Mouse (Mus musculus) heart, adult 8-10 months (tissue): Measurements from ENCODE around the gene Tenm4. TPM values are rescaled to one million over a fixed set of nuclear protein-coding genes. Genes with fewer than 3 reads are reported as not detected.

Source experiments
- DNase-seq: peaks from one replicate; pipeline ENCODE4 v3.0.0; 2022; ENCODE audit warnings: low spot score
- total RNA-seq, 4 experiments: library from RNA; stranded (reverse); gene quantifications; 2 replicates each; pipeline ENCODE4 v1.2.4; 2022

Gene Tenm4
- total RNA-seq, 4 experiments from 2014 or later: 0.34 to 1.4 (median 1.00) TPM

DNA sequence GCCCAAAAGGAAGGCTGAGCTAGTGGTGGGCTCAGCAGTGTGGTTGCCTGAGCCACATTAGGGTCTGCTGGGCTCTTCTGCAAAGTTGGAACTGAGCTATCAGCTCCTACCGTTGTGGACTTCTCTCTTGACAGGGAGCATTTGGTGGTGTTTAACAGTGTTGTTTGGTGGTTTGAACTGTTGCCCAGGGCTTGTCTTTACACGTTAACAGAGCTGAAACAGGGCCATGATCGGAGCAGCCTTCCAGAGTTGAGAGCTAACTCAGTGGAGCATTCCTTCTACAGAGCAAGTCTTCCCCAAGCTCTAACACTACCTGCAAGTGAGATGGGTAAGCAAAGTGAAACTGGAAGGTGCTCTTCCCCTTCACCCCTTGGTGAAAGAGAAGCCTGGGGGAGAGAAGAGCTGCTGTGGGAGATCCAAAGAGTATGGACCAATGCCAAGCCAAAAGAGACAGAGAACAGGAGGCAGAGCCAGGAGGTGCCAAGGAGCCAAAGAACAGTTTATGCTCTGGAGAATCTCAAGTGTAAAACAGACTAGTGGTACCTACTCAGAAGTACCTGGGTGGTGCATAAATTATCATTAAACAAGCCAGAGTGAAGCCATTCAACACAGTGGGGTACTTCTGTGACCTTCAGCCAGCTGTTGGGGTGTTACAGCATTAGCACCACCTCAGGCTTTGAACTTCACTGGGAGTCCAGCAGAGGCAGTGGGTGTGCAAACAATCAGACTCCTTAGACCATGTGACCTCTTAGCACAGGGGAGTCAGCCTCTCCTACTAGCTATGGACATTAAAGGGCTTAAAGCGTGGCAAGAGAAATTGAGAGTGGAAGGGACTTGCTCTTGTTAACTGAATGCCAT, 71.5 kb downstream of the Tenm4 start:
- no peak for DNase-seq

- DNase-seq: no peak
These were observed 73.8 kb downstream of the Tenm4 start for GRCm38 (mm10) chr7:96244796-96245195.

GRCm38 (mm10) chr7:96259630-96260029, 88.6 kb downstream of the Tenm4 start:
- no peak for DNase-seq

DNA sequence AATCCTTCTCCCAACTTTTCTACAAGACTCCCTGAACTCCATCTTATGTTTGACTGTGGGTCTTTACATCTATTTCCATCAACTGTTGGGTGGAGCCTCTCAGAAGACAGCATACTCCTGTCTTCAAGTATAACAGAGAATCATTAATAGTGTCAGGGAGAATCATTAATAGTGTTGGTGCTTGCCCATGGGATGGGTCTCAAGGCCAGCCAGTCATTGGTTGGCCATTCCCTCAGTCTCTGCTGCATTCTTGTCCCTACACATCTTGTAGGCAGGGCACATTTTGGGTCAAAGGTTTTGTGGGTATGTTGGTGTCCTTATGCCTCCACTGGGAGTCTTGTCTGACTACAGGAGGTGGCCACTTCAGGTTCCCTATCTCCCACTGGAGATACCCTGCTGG, 91.1 kb downstream of the Tenm4 start:
- DNase-seq: no peak

GRCm38 (mm10) chr7:96265941-96266340, 94.9 kb downstream of the Tenm4 start:
- DNase-seq: no peak

- no peak for DNase-seq
These were observed 96.2 kb downstream of the Tenm4 start for GRCm38 (mm10) chr7:96267266-96267665.

DNA sequence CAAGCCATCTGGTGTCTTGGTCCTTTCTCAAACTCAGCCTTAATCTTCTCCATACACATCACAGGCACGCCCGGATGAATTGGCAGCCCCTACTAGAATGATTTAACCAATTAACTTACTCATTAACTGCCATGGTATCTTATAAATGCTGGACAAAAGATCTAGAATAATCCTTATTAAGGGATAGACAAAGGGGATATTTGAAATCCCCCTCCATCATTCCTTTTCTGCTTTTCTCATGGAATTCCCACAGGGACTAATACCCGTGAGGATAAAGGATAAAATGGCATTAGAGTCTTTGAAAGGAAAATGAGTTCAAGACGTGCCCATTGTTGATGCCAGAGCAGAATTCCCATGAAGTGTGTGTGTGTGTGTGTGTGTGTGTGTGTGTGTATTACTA, 99.6 kb downstream of the Tenm4 start:
- DNase-seq: no peak

- DNase-seq: no peak
These were observed 101.0 kb downstream of the Tenm4 start for GRCm38 (mm10) chr7:96272068-96272467.

DNA sequence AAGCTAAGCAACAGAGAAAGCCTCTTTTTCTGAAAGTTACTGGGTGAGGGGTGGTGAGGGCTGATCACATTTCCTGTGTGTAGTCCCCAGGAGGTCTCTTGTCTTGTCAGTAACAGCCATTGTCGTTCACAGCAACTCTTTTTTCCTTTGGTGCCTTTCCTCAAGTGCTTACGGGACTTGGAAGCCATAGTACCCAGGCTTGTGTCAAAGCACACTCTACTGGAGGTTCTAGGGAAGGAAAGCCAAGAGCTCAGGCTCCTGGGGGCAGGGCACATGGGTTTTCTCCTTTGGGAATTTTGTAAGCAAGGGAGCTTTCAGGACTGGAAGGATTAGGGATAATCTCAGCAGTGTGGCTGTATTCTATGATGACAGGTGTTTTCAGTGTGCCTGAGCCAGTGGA, 103.4 kb downstream of the Tenm4 start:
- no peak for DNase-seq

GRCm38 (mm10) chr7:96277550-96277949, 106.5 kb downstream of the Tenm4 start:
- DNase-seq: no peak

DNA sequence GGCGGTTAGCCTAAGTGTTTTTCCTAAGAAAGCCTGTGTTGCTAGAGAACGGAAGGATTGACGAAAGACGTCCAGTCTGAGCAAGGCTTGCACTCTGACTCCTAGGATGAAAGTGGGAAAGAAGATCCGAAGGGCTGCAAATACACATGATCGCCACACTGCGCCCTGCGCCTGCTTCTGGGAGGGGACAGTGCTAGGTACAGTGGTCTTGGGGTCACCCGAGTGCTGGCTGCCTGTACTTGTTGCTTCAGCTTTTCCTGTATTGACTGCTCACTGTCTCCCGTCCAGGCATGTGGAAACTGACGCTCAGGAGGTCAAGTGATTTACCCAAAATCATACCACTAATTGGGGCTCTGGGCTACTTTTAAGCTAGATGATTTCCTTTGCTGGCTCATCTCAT, 107.3 kb downstream of the Tenm4 start:
- DNase-seq: no peak

DNA sequence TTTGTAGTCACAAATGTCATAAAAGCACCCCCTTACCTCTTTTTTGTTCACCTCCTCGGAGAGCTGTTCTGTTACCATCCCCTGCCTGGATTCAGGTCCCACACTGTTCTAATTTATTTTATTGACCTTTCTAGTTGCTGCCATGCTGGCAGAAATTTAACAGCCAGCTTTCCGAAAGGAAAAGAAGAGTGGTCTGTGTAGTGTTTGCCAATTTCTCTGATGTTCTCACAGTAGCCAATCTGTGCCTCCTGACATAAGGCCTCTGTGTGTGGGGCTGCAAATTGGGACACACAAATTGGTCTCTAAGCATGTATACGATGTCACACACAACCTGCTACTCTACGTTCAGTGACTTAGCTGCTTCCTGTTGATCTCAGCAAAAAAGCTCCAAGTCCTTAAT, 109.7 kb downstream of the Tenm4 start:
- DNase-seq: no peak

DNA sequence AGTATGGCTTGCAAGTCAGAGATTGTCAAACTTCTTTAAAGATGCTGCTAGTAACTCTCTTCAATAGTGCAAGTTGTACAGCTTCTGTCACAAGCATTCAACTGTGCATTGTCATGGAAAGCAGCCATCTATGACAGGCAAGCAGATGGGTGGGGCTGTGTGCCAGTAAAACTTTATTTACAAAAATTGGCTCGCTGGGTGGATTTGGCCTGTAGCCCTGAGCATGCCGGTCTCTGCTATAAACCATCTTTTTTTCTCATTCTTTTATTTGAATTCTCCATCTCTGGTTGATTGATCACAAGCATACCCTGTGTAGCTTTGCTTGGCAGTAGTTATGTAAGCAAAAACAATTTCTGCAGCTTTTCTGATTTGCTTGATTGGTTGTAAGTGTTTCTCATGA, 119.5 kb downstream of the Tenm4 start:
- no peak for DNase-seq

DNA sequence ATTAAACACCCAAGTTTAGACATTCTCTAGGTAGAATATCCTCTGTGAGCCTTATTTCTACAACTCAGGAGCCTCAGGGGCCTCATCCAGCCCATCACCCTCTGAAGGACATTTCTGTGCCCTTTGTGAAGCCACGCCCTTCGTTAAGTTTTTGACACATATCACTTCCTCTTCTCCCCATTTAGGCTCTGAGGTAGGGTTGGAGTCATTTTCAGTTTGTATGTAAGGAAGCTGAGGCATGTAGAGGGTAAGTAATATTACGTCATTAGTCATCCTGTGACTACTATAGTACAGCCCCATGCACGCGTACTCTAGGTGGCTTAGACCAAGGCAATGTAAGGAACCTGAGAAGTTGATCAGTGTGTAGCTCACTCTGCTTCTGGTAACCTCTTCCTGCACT, 124.9 kb downstream of the Tenm4 start:
- no peak for DNase-seq

DNA sequence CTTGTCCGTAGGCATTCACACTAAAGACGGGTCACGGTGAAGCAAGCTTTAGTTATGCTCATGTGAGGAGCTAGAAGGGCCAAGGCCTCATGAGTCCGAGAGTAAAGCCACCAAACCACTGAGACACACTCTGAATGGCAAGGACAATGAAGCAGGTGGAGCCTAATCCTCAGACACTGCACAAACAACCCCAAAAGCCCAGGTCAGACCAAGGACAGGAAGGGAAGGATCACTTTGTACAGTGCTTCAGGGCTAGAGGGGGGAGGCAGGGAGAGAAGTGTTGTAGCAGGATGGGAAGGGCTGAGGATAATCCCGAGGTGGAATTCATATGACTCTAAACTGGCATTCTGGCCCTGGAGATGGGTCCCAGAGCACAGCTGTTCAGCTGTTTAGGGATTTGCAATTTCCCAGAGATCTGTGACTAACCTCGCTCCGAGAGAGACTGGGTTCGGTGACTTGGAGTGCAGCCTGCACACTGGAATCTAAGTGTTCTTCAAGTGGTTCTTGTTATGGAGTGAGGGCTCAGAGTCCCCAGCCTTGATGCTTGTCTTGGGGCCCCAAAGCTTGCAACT, 129.9 kb downstream of the Tenm4 start:
- DNase-seq: no peak

- no peak for DNase-seq
These were observed 130.8 kb downstream of the Tenm4 start for GRCm38 (mm10) chr7:96301813-96302212.

DNA sequence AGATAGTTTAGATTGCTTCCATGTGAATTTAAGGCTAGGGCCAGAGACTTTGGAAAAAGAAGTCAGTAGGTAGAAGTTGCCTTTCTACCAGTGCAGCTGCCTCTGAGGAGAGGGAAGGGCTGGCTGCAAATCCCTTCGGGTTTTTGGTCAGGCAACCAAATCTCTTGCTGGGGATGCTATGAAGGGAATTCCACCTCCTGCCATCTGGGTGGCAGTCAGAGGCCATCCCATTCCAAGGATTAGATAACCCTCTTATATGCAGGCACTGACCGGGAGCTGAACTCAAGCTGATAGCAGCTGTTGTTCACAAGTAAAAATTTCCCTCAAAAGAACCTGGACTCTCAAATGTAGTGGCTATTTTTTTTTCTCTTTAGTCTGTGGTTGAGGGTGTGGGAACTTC, 132.9 kb downstream of the Tenm4 start:
- no peak for DNase-seq

GRCm38 (mm10) chr7:96305382-96305935, 134.4 kb downstream of the Tenm4 start:
- DNase-seq: no peak

- DNase-seq: no peak
These were observed 137.1 kb downstream of the Tenm4 start for GRCm38 (mm10) chr7:96308106-96308505.

GRCm38 (mm10) chr7:96329343-96329742, 158.3 kb downstream of the Tenm4 start:
- DNase-seq: no peak

DNA sequence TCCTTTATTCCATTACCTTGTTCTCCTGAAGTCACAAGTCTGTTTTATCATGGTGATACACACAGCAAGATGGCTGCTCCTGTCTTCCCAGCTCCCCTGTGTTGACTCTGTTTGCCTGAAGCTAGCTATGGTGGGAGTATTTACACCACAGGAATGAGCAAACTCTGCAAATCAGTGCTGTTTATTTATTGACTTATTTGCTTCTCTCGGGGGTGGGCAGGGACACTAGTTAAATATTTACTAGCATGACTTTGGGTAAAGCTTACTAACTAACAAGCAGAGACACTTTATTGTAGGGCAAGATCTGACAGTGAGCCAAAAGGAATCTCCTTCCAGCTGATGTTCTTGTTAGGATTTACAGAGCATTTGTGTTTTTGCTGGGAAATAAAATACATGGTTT, 160.1 kb downstream of the Tenm4 start:
- no peak for DNase-seq

- DNase-seq: no peak
These were observed 163.3 kb downstream of the Tenm4 start for GRCm38 (mm10) chr7:96334361-96334760.

DNA sequence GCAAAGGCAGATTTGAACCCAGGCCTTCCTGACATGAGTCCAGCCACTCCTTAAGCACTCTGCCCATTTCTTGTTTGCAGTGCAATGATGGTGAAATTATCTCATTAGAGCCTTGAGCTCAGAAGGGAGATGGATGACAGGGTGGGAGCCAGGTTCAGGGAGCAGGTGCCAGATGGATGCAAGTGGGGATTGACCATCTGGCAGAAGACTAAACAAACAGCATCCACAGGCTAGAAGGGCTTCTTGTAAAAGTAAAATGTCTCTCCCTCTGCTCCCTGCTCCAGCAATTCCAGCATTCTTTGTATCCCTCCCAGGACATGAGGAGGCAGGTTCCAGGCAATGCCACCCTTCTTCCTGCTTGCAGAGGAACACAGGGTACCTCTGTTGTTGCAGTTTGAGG, 165.3 kb downstream of the Tenm4 start:
- no peak for DNase-seq
